Mouse (Mus musculus) myocyte (in vitro differentiated cells): ENCODE data around the gene Dido1. TPM values are rescaled to one million over a fixed set of nuclear protein-coding genes. Genes with fewer than 3 reads are reported as not detected.

Experiments used
- H3K27me3 ChIP-seq: one replicate; pipeline ENCODE4 v1.6.1; 2011; ENCODE audit not compliant: control insufficient read depth, insufficient read depth, insufficient read length
- H3K36me3 ChIP-seq: one replicate; pipeline ENCODE4 v1.6.1; 2011; ENCODE audit not compliant: control insufficient read depth, insufficient read depth
- H3K4me2 ChIP-seq: one replicate; pipeline ENCODE4 v1.6.1; 2011; ENCODE audit warnings: low read depth, control low read depth
- H3K4me3 ChIP-seq: one replicate; pipeline ENCODE4 v1.5.1; 2011; ENCODE audit warnings: mild to moderate bottlenecking, control low read depth, moderate library complexity
- H3K79me2 ChIP-seq: one replicate; pipeline ENCODE4 v1.6.1; 2011; ENCODE audit not compliant: control insufficient read depth, insufficient read depth
- H3ac ChIP-seq: one replicate; pipeline ENCODE4 v1.6.1; 2011; ENCODE audit not compliant: control insufficient read depth, insufficient read length
- CEBPB ChIP-seq: IDR thresholded peaks from 2 replicates; pipeline ENCODE4 v1.6.1; 2011; ENCODE audit warnings: mild to moderate bottlenecking, moderate library complexity; ENCODE audit not compliant: poor library complexity, insufficient read depth, severe bottlenecking
- E2F4 ChIP-seq: IDR thresholded peaks from one replicate; pipeline ENCODE4 v1.6.1; 2011; ENCODE audit warnings: mild to moderate bottlenecking, control low read depth, moderate library complexity; ENCODE audit not compliant: insufficient read depth
- MAX ChIP-seq: IDR thresholded peaks from one replicate; pipeline ENCODE4 v1.6.1; 2011; ENCODE audit warnings: low read depth, mild to moderate bottlenecking, control low read depth
- MYOD1 ChIP-seq, 3 experiments: IDR thresholded peaks; one replicate each; pipeline ENCODE4 v1.6.1; 2011; ENCODE audit warnings: control low read depth in 2 of 3, low read depth in 2 of 3, mild to moderate bottlenecking in 2 of 3, moderate library complexity in 1 of 3; ENCODE audit not compliant: insufficient read length in 2 of 3, control insufficient read depth in 1 of 3
- MYOG ChIP-seq, 3 experiments: IDR thresholded peaks; one replicate each; pipeline ENCODE4 v1.6.1; 2011; ENCODE audit warnings: control low read depth in 2 of 3, low read depth in 2 of 3, mild to moderate bottlenecking in 2 of 3; ENCODE audit not compliant: insufficient read length in 2 of 3, control insufficient read depth in 1 of 3, insufficient read depth in 1 of 3
- POLR2A ChIP-seq: IDR thresholded peaks from one replicate; pipeline ENCODE4 v1.6.1; 2011; ENCODE audit warnings: low read depth, mild to moderate bottlenecking, control low read depth, moderate library complexity; ENCODE audit not compliant: insufficient read length
- POLR2AphosphoS2 ChIP-seq: IDR thresholded peaks from one replicate; pipeline ENCODE4 v1.6.1; 2011; ENCODE audit warnings: low read depth, control low read depth; ENCODE audit not compliant: insufficient read length
- REST ChIP-seq: IDR thresholded peaks from one replicate; pipeline ENCODE4 v1.6.1; 2011; ENCODE audit warnings: mild to moderate bottlenecking, control low read depth, moderate library complexity; ENCODE audit not compliant: insufficient read depth, insufficient read length
- SRF ChIP-seq: IDR thresholded peaks from one replicate; pipeline ENCODE4 v1.6.1; 2011; ENCODE audit warnings: low read depth; ENCODE audit not compliant: control insufficient read depth, insufficient read length
- TCF12 ChIP-seq: IDR thresholded peaks from one replicate; pipeline ENCODE4 v1.6.1; 2011; ENCODE audit warnings: mild to moderate bottlenecking, control low read depth; ENCODE audit not compliant: poor library complexity, insufficient read depth, severe bottlenecking
- TCF3 ChIP-seq: IDR thresholded peaks from one replicate; pipeline ENCODE4 v1.6.1; 2011; ENCODE audit warnings: low read depth, control low read depth; ENCODE audit not compliant: insufficient read length
- USF1 ChIP-seq: IDR thresholded peaks from one replicate; pipeline ENCODE4 v1.6.1; 2011; ENCODE audit warnings: low read depth, mild to moderate bottlenecking, control low read depth, moderate library complexity
- polyA plus RNA-seq: library from polyadenylated mRNA; unstranded; fragments of >200 nt; fragmentation: generic; extraction: Trizol; gene quantifications from one replicate; pipeline ENCODE4 v1.2.1, GENCODE M21; 2012; ENCODE audit warnings: missing spikeins

The Dido1 gene
- polyA plus RNA-seq, 1 experiment = 9.3 TPM

- H3ac ChIP-seq = no peak overlapping the region
- H3K4me3 ChIP-seq = no peak overlapping the region
- H3K4me2 ChIP-seq = no peak overlapping the region
- peaks cover 8% of the 10 kb centered on the region for H3K27me3 ChIP-seq
- TF ChIP-seq MAX = no peak
- TF ChIP-seq SRF = no peak
- TF ChIP-seq REST = no peak
- TF ChIP-seq CEBPB = no peak
- TF ChIP-seq E2F4 = no peak
- TF ChIP-seq MYOD1 (IDR thresholded peaks at IDR 0.05; ENCODE audit: control insufficient read depth in 1 of 3, insufficient read length in 2 of 3, low read depth in 2 of 3) = no peak
- TF ChIP-seq TCF12 = no peak
- TF ChIP-seq MYOG (IDR thresholded peaks at IDR 0.05; ENCODE audit: control insufficient read depth in 1 of 3, insufficient read depth in 1 of 3, insufficient read length in 2 of 3, low read depth in 2 of 3) = no peak
- TF ChIP-seq USF1 = no peak
- TF ChIP-seq TCF3 = no peak
- TF ChIP-seq POLR2AphosphoS2 = no peak
- TF ChIP-seq POLR2A = no peak
- H3K79me2 ChIP-seq = no peaks in the 10 kb centered on the region
- H3K36me3 ChIP-seq = no peaks in the 10 kb centered on the region
Measured at GRCm38 (mm10) chr2:180754976-180755688, 45.3 kb upstream of the Dido1 start.

GRCm38 (mm10) chr2:180748904-180749303, 39.1 kb upstream of the Dido1 start:
- H3K27me3 ChIP-seq = no peaks in the 10 kb centered on the region
- H3K36me3 ChIP-seq = no peaks in the 10 kb centered on the region
- H3ac ChIP-seq = no peak overlapping the region
- H3K79me2 ChIP-seq = no peaks in the 10 kb centered on the region
- H3K4me2 ChIP-seq = no peak overlapping the region
- TF ChIP-seq MYOG (IDR thresholded peaks at IDR 0.05; ENCODE audit: control insufficient read depth in 1 of 3, insufficient read depth in 1 of 3, insufficient read length in 2 of 3, low read depth in 2 of 3) (no peak), USF1 (no peak), REST (no peak), CEBPB (no peak), POLR2A (no peak), E2F4 (no peak), POLR2AphosphoS2 (no peak), SRF (no peak), MYOD1 (IDR thresholded peaks at IDR 0.05; ENCODE audit: control insufficient read depth in 1 of 3, insufficient read length in 2 of 3, low read depth in 2 of 3) (no peak), MAX (no peak), TCF12 (no peak), TCF3 (no peak)
- no peak overlapping the region for H3K4me3 ChIP-seq

DNA sequence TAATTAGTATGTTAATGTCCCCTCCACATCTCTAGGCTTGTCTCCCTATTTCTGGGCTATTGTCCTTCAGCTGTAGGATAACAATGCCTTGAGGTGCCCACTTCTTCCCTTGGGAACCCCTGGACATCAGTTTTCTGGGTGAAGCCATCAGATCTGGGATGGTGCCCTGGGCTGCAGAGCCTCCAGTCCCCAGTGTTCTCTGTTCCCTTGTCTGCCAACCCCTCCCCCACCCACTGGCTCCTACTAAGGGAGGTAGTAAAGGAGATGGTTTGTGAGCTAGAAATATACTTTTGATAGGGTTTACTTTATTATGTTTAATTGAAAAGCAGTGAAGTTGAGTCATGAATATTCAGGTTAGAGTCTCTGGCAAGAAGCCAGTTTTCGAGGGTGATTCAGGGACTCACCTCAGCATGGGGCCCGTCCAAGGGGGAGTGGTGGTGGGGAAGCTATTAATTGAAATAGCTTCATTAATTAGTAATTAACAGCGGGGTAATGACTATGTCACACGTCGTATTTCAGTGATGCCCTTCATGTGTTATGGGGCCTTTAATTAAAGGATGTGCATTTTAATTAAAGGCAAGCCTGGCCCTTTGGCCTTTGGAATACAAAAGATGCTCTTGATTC, 36.9 kb upstream of the Dido1 start:
- Histone ChIP-seq H3K27me3 (no peaks in the 10 kb centered on the region), H3K79me2 (no peaks in the 10 kb centered on the region), H3ac (no peak overlapping the region), H3K4me2 (no peak overlapping the region), H3K4me3 (no peak overlapping the region), H3K36me3 (no peaks in the 10 kb centered on the region)
- TF ChIP-seq TCF12 (no peak), POLR2A (no peak), MYOG (IDR thresholded peaks at IDR 0.05; ENCODE audit: control insufficient read depth in 1 of 3, insufficient read depth in 1 of 3, insufficient read length in 2 of 3, low read depth in 2 of 3) (no peak), TCF3 (no peak), REST (no peak), USF1 (no peak), POLR2AphosphoS2 (no peak), MAX (no peak), CEBPB (no peak), MYOD1 (IDR thresholded peaks at IDR 0.05; ENCODE audit: control insufficient read depth in 1 of 3, insufficient read length in 2 of 3, low read depth in 2 of 3) (no peak), E2F4 (no peak), SRF (no peak)

DNA sequence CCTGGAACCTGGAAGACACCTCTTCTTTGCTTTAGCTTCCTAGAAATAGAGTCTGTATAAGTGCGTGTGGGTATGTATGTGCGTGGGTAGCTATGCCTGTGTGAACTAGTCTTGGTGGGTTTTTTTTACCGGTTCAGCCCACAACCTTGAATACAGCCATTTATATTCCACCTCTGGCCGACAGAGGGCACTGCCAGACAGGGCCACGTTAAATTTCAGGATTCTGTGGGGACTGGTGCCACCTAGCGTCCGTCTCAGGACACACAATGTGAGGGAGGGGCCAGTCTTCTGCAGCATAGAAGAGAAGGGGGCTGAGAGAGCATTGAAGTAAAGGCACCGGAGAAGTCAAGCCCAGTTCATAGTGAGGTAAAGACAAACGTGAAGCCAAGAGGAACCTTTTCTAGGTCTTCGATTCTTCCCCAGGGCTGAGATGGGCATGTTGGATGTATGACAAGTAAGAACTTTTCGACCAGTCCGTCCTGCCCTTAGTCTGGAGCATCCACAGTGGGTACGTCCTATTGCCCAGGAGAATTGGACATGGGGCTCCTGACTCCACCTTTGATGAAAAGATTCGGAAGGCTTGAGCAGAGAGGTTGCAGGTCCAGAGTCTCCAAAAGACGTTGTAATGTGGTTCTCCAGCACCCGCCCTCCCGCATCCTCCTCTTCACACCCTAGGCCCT, 35.6 kb upstream of the Dido1 start:
- Histone ChIP-seq H3K36me3 (no peaks in the 10 kb centered on the region), H3ac (no peak overlapping the region), H3K27me3 (peaks cover 11% of the 10 kb centered on the region), H3K4me2 (no peak overlapping the region), H3K4me3 (no peak overlapping the region), H3K79me2 (no peaks in the 10 kb centered on the region)
- no peak for TF ChIP-seq CEBPB

DNA sequence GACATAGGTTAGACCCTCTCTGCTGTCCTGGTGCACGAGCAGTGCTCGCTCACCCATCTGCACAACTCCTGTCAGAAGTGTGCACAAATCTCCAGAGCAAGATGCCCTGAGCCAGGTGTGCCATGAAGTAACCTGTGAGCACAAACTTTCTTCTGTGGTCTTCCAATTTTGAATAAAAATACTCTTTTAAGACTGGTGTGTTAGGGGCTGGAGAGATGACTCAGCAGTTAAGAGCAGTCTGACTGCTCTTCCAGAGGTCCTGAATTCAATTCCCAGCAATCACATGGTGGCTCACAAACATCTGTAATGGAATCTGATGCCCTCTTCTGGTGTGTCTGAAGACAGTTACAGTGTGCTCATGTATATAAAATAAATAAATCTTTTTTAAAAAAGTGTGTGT, 33.5 kb upstream of the Dido1 start:
- Histone ChIP-seq H3K4me2 (no peak overlapping the region), H3K36me3 (no peaks in the 10 kb centered on the region), H3K79me2 (no peaks in the 10 kb centered on the region), H3ac (no peak overlapping the region), H3K27me3 (peaks cover 22% of the 10 kb centered on the region), H3K4me3 (no peak overlapping the region)
- no peak for TF ChIP-seq TCF12
- no peak for TF ChIP-seq REST
- TF ChIP-seq POLR2A = no peak
- no peak for TF ChIP-seq POLR2AphosphoS2
- TF ChIP-seq MYOD1 (IDR thresholded peaks at IDR 0.05; ENCODE audit: control insufficient read depth in 1 of 3, insufficient read length in 2 of 3, low read depth in 2 of 3) = no peak
- TF ChIP-seq E2F4 = no peak
- no peak for TF ChIP-seq MYOG (IDR thresholded peaks at IDR 0.05; ENCODE audit: control insufficient read depth in 1 of 3, insufficient read depth in 1 of 3, insufficient read length in 2 of 3, low read depth in 2 of 3)
- TF ChIP-seq TCF3 = no peak
- no peak for TF ChIP-seq USF1
- TF ChIP-seq CEBPB = no peak
- no peak for TF ChIP-seq SRF
- no peak for TF ChIP-seq MAX
